Comparison of ENCODE assay signal across 23 mouse cellular contexts in genomic region chr11:49093861-49094660, GRCm38 (mm10). TPM values are rescaled to one million over a fixed set of nuclear protein-coding genes. Genes with fewer than 3 reads are reported as not detected.
DNase-seq lines count a peak whose midpoint lies in the region; ATAC-seq lines count a peak whose summit lies in the region.
"Had no signal": no experiment of that assay in that cellular context is flagged by ENCODE, and none has a peak within 500 bp of the region (broad histone marks: within the 10 kb centered on the region; RNA-seq: fewer than 3 reads in every experiment).

No protein-coding gene starts in this region.

- no peaks in the 10 kb centered on the region for H3K4me1 ChIP-seq in kidney, embryonic 16.5 days (ENCODE audit: insufficient read depth, low read length)
- H3K4me1 ChIP-seq: embryonic facial prominence, embryonic 13.5 days; heart, embryonic 13.5 days; kidney, embryonic 15.5 days; lung, embryonic 15.5 days had no signal

- no peak overlapping the region for H3K4me2 ChIP-seq in kidney, embryonic 16.5 days (replicated peaks; ENCODE audit: low read depth, low read length)
- H3K4me2 ChIP-seq: embryonic facial prominence, embryonic 13.5 days; heart, embryonic 13.5 days; intestine, embryonic 15.5 days; kidney, embryonic 15.5 days; lung, embryonic 15.5 days had no signal

- no peaks in the 10 kb centered on the region for H3K27me3 ChIP-seq in splenic B cell, adult 2 months (ENCODE audit: control insufficient read depth, insufficient read depth, low read length, poor library complexity, severe bottlenecking)
- no peaks in the 10 kb centered on the region for H3K27me3 ChIP-seq in kidney, embryonic 16.5 days (ENCODE audit: insufficient read depth, low read length)
- H3K27me3 ChIP-seq: CH12.LX; embryonic facial prominence, embryonic 13.5 days; heart, embryonic 13.5 days; intestine, embryonic 15.5 days; kidney, embryonic 15.5 days; lung, embryonic 15.5 days had no signal

- H3K9me3 ChIP-seq in kidney, embryonic 16.5 days (ENCODE audit: low read length), result no peaks in the 10 kb centered on the region
- H3K9me3 ChIP-seq: embryonic facial prominence, embryonic 13.5 days; heart, embryonic 13.5 days; intestine, embryonic 15.5 days; kidney, embryonic 15.5 days; lung, embryonic 15.5 days had no signal

- peak; percentile 57 to 67 for DNase-seq in spleen, postnatal 36 days (ENCODE audit: low spot score in 2 of 2)
- DNase-seq in spleen, postnatal 14 days (ENCODE audit: low spot score in 2 of 2), result no peak
- peak; percentile 81 for DNase-seq in induced T-regulatory cell, adult 2 months (ENCODE audit: low read depth)
- peak; percentile 40 for DNase-seq in splenic B cell, adult 2 months (ENCODE audit: low read depth, low spot score)
- DNase-seq in gastrocnemius, postnatal 4 days (ENCODE audit: low spot score in 2 of 2), result no peak
- no peak for DNase-seq in frontal cortex, postnatal 14 days (ENCODE audit: low spot score in 2 of 2)
- DNase-seq: adrenal gland, postnatal 10 days; cerebellum, adult 18-20 months; gastrocnemius, postnatal 14 days; left cerebral cortex, postnatal 4 days; midbrain, embryonic 14.5 days had no signal

- H3K27ac ChIP-seq in kidney, embryonic 16.5 days (ENCODE audit: low read length), result no peak overlapping the region
- H3K27ac ChIP-seq: embryonic facial prominence, embryonic 13.5 days; heart, embryonic 13.5 days; intestine, embryonic 15.5 days; kidney, embryonic 15.5 days; lung, embryonic 15.5 days had no signal

- H3K9ac ChIP-seq in kidney, embryonic 16.5 days (replicated peaks; ENCODE audit: low read length), result no peak overlapping the region
- H3K9ac ChIP-seq: embryonic facial prominence, embryonic 13.5 days; heart, embryonic 13.5 days; intestine, embryonic 15.5 days; kidney, embryonic 15.5 days; lung, embryonic 15.5 days had no signal

- ATAC-seq in kidney, embryonic 16.5 days (ENCODE audit: low FRiP score, low TSS enrichment), result no peak
- ATAC-seq: intestine, embryonic 15.5 days had no signal

- no peak overlapping the region for H3K4me3 ChIP-seq in kidney, embryonic 16.5 days (ENCODE audit: low read length)
- H3K4me3 ChIP-seq: embryonic facial prominence, embryonic 13.5 days; heart, embryonic 13.5 days; intestine, embryonic 15.5 days; kidney, embryonic 15.5 days; lung, embryonic 15.5 days had no signal

- 88% methylated on average over 6 of the region's 6 CpGs for WGBS in kidney, embryonic 16.5 days

- peaks cover 8% of the 10 kb centered on the region for H3K36me3 ChIP-seq in splenic B cell, adult 2 months (ENCODE audit: control insufficient read depth, insufficient read depth, low read length, poor library complexity, severe bottlenecking)
- no peaks in the 10 kb centered on the region for H3K36me3 ChIP-seq in kidney, embryonic 16.5 days (ENCODE audit: insufficient read depth, low read length)
- H3K36me3 ChIP-seq: embryonic facial prominence, embryonic 13.5 days; heart, embryonic 13.5 days; intestine, embryonic 15.5 days; kidney, embryonic 15.5 days; lung, embryonic 15.5 days had no signal

RNA-seq across cellular contexts. Expression of gene Ifi47, which starts 17.7 kb away (rescaled TPM):
- total RNA-seq in gastrocnemius, postnatal 4 days (2021), result 1 to 10 TPM; 1.6 to 2.1 TPM
- 2.1 and 2.6 TPM in 2 replicates for polyA plus RNA-seq in kidney, embryonic 16.5 days (2015; fragmentation: Nextera tagmentation; extraction: Ambion mirVana)

RNA-seq across cellular contexts. Expression of gene Olfr1396, which starts 20.6 kb away (rescaled TPM):
- total RNA-seq in gastrocnemius, postnatal 4 days (2021), result under 1 TPM in 1 of 2 experiments, not detected in 1; 0.27 TPM
- 0.12 TPM in 1 of 2 replicates, not detected in the other for polyA plus RNA-seq in kidney, embryonic 16.5 days (2015; fragmentation: Nextera tagmentation; extraction: Ambion mirVana)
- total RNA-seq: CH12.LX; layer of hippocampus, postnatal 25 days; left cerebral cortex, postnatal 4 days had no signal
- polyA plus RNA-seq: brain, embryonic 14.5 days; embryonic facial prominence, embryonic 13.5 days; heart, embryonic 13.5 days; hindbrain, embryonic 11.5 days; intestine, embryonic 15.5 days; kidney, embryonic 15.5 days; lung, embryonic 15.5 days; midbrain, embryonic 14.5 days; testis, adult 2 months had no signal

RNA-seq across cellular contexts. Expression of gene Tgtp2, which starts 30.1 kb away (rescaled TPM):
- total RNA-seq in gastrocnemius, postnatal 4 days (2021), result not detected
- 0.24 and 0.42 TPM in 2 replicates for polyA plus RNA-seq in kidney, embryonic 16.5 days (2015; fragmentation: Nextera tagmentation; extraction: Ambion mirVana)
- total RNA-seq: gastrocnemius, postnatal 14 days; left cerebral cortex, postnatal 4 days had no signal
- polyA plus RNA-seq: hindbrain, embryonic 11.5 days; kidney, embryonic 15.5 days had no signal

RNA-seq across cellular contexts. Expression of gene 9930111J21Rik2, which starts 43.0 kb away (rescaled TPM):
- 1 to 10 TPM; 1.7 to 1.9 TPM for total RNA-seq in gastrocnemius, postnatal 4 days (2021)
- 0.60 and 0.98 TPM in 2 replicates for polyA plus RNA-seq in kidney, embryonic 16.5 days (2015; fragmentation: Nextera tagmentation; extraction: Ambion mirVana)

RNA-seq across cellular contexts. Expression of gene Olfr1395, which starts 48.0 kb away (rescaled TPM):
- total RNA-seq in gastrocnemius, postnatal 4 days (2021), result not detected
- polyA plus RNA-seq in kidney, embryonic 16.5 days (2015; fragmentation: Nextera tagmentation; extraction: Ambion mirVana), result not detected in 2 replicates
- total RNA-seq: adrenal gland, postnatal 10 days; CH12.LX; gastrocnemius, postnatal 14 days; layer of hippocampus, postnatal 25 days; left cerebral cortex, postnatal 4 days; liver, adult 2 months had no signal
- polyA plus RNA-seq: brain, embryonic 14.5 days; embryonic facial prominence, embryonic 13.5 days; heart, embryonic 13.5 days; hindbrain, embryonic 11.5 days; intestine, embryonic 15.5 days; kidney, embryonic 15.5 days; liver, adult 2 months; lung, embryonic 15.5 days; midbrain, embryonic 14.5 days; testis, adult 2 months had no signal

Comparison
In these comparisons a context has a peak if more than half of its experiments do, and no peak if none do; other contexts are left out.
1. DNase-seq: peak in spleen, postnatal 36 days (2 of 2), induced T-regulatory cell, adult 2 months (single experiment) and splenic B cell, adult 2 months (single experiment); none in spleen, postnatal 14 days (0 of 2), gastrocnemius, postnatal 4 days (0 of 2) and frontal cortex, postnatal 14 days (0 of 2).